Mouse (Mus musculus) embryonic facial prominence, embryonic 13.5 days (tissue): Measurements from ENCODE around the gene Nprl3. TPM values are rescaled to one million over a fixed set of nuclear protein-coding genes. Genes with fewer than 3 reads are reported as not detected.
"Not testable (repeated sequence)": the region's sequence is repeated elsewhere in the genome, so short reads cannot be mapped to it uniquely, and the experiment has no call there.

Source experiments
- ATAC-seq: fragments of 200-750 bp; cut with Nextera tagmentation; 2 replicates; pipeline ENCODE4 v1.8.0; 2017; ENCODE audit warnings: low read depth; ENCODE audit not compliant: insufficient number of reproducible peaks, insufficient read depth, low FRiP score, low TSS enrichment
- H3K27ac ChIP-seq: fragments of 300-500 bp; sonication (generic); 2 replicates; pipeline ENCODE4 v1.5.1; 2015; ENCODE audit warnings: moderate library complexity, mild to moderate bottlenecking, inconsistent platforms
- H3K27me3 ChIP-seq: fragments of 300-500 bp; sonication (generic); 2 replicates; pipeline ENCODE4 v1.6.1; 2015; ENCODE audit warnings: mild to moderate bottlenecking, inconsistent platforms
- H3K36me3 ChIP-seq: fragments of 300-500 bp; sonication (generic); 2 replicates; pipeline ENCODE4 v1.6.1; 2015; ENCODE audit warnings: mild to moderate bottlenecking, inconsistent platforms
- H3K4me1 ChIP-seq: fragments of 300-500 bp; sonication (generic); 2 replicates; pipeline ENCODE4 v1.6.1; 2015; ENCODE audit warnings: inconsistent platforms
- H3K4me2 ChIP-seq: fragments of 300-500 bp; sonication (generic); 2 replicates; pipeline ENCODE4 v1.6.1; 2015; ENCODE audit warnings: moderate library complexity, mild to moderate bottlenecking, inconsistent platforms
- H3K4me3 ChIP-seq: fragments of 300-500 bp; sonication (generic); 2 replicates; pipeline ENCODE4 v1.5.1; 2015; ENCODE audit warnings: mild to moderate bottlenecking, inconsistent platforms
- H3K9ac ChIP-seq: fragments of 300-500 bp; sonication (generic); 2 replicates; pipeline ENCODE4 v1.6.1; 2015; ENCODE audit warnings: mild to moderate bottlenecking, inconsistent platforms
- H3K9me3 ChIP-seq: fragments of 300-500 bp; sonication (generic); 2 replicates; pipeline ENCODE4 v1.6.1; 2016; ENCODE audit warnings: inconsistent platforms
- WGBS: fragments of 180-500 bp; shearing (Covaris S2); methylation state at CpG from one replicate; pipeline ENCODE4 v1.1.7; 2015; ENCODE audit warnings: mixed read lengths; 5-methylcytosine and 5-hydroxymethylcytosine counted together
- polyA plus RNA-seq: library from polyadenylated mRNA; unstranded; fragments of >200 nt; fragmentation: Nextera tagmentation; extraction: Ambion mirVana; gene quantifications from 2 replicates; pipeline ENCODE4 v1.2.1, GENCODE M21; 2015

Nprl3 gene
- polyA plus RNA-seq, 1 experiment from 2014 or later: 46.9 TPM

DNA sequence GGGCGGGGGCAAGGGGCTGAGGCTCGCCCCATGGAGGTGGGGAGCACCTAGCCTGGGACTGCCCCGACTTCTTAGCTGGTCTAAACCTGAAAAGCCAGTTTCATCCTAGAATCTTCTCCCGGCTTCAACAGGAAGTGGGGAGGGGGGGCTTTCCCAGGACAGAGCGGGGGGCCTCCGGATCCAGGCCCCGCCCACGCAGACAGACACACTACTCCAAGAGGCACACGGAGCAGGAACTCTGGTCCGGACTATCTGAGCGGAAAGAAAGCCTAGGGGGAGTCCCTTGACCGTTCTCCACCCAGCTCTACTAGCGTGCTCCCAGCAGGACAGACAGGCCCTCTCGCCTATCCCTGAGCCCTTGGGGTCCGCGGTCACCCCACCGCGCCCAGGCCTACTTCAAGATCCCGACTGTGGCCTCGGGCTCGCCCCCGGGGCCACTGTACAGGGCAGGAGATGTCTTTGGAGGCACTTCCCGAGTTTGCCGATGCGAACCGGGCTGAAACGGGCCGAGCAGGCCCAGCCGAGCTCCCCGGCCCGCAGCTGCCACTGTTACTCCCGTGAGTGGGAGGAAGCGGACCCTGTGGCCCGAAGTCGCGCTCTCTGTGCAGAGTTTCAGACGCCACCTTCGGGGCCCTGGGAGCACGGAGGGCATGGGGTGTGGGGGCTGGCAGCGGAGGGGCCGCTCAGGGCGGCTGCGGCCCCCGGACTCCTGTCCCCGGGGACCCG, 46.1 kb downstream of the Nprl3 start:
- Histone ChIP-seq H3K36me3 (0 out of 2 replicates have a peak, but pooled peaks cover under 1% of the 10 kb centered on the region), H3K9ac (peak overlapping the region; percentile 95), H3K4me3 (peak overlapping the region; percentile 76), H3K27me3 (peaks cover 11% of the 10 kb centered on the region), H3K27ac (peak overlapping the region; percentile 88), H3K4me1 (peaks cover 77% of the 10 kb centered on the region), H3K9me3 (no peaks in the 10 kb centered on the region), H3K4me2 (peak overlapping the region; percentile 81)
- under 1% methylated on average over 45 of the region's 46 CpGs for WGBS
- peak; percentile 57 for ATAC-seq

DNA sequence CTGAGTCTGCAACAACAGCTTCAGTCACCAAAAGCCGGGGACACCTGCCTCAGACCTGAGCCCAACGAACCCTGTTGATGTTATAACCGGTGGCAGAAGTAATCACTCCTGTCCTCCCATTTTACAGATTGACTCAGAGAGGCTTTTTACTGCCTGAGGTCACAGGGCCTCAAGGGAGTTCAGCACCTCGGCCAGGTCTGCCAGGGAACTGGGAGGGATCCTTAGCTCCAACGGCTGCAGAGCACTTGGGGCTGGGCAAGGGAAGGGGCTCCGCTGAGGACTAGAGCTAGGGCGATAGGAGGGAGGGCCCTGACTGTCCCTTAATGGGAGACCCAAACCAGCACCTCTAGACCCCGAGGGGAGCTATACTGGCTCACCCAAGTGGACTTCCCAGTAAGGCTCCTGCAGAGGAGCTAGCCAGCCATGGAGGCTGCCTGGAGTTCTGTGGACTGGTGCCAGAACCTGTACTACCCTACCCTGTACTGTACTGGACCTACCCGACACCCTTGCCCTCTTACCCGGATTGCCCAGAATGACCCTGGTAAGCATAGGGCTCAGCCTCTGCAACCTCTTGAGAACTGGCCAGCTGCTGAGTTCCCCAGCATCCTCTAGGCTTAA, 46.8 kb downstream of the Nprl3 start:
- peak; percentile 38; the same call in 1 of the 2 replicates for ATAC-seq
- Histone ChIP-seq H3K9me3 (no peaks in the 10 kb centered on the region), H3K36me3 (peaks cover 8% of the 10 kb centered on the region), H3K27me3 (peaks cover 11% of the 10 kb centered on the region), H3K4me1 (peaks cover 73% of the 10 kb centered on the region), H3K9ac (peak overlapping the region; percentile 95), H3K4me2 (peak overlapping the region; percentile 81), H3K4me3 (peak overlapping the region; percentile 76), H3K27ac (peak overlapping the region; percentile 88)
- WGBS: 29% methylated on average over 10 of the region's 10 CpGs

DNA sequence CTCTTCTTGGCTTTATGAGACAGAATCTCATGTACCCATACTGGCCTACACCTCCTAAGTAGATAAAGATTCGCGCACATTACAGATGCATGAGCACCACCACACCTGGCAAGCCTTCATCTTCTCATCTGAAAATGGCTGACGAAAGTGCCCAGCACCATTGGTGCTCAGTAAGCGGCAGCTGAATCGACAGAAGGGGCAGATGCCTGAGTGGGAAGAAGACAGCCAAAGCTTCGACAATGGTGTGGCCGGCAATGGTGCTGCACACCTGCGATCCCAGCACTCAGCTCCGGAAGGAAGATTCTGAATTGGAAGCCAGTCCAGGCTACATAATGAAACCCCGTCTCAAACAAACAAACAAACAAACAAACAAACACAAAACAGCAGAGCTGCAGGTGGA, 48.2 kb downstream of the Nprl3 start:
- ATAC-seq: no peak
- Histone ChIP-seq H3K27me3 (peaks cover 11% of the 10 kb centered on the region), H3K27ac (no peak overlapping the region), H3K9me3 (no peaks in the 10 kb centered on the region), H3K4me3 (no peak overlapping the region), H3K4me1 (peaks cover 58% of the 10 kb centered on the region), H3K36me3 (peaks cover 22% of the 10 kb centered on the region), H3K4me2 (0 out of 2 replicates have a peak overlapping the region, but pooled peaks have one; percentile 81), H3K9ac (no peak overlapping the region)
- 90% methylated on average over 10 of the region's 10 CpGs for WGBS

DNA sequence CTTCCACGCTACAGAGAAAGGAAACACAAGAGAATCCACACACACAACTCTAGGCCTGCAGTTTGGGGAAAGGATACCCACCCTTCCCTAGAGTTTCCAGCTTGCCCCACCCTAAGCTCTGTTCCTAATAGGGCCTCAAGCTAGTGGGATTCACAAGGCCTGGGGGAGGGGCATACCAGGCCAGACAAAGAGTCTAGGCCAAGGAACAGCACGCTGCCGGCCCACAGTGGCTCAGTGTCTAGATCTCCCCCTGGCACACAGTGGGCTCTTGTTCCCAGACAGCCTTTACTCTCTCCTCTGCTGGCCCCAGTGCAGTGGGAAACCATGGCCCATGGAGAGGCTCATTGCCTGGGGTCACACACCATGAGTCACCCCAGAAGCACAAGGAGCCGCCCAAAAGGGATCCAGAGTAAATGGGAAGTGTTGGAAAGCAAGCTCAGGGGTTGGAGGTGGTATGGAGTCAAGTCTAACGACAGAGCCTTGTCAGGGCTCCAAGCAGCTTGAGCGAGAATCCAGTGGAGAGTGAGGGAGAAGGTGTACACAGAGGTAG, 48.9 kb downstream of the Nprl3 start:
- no peak overlapping the region for H3K4me3 ChIP-seq
- H3K36me3 ChIP-seq: peaks cover 29% of the 10 kb centered on the region
- H3K9me3 ChIP-seq: no peaks in the 10 kb centered on the region
- peaks cover 9% of the 10 kb centered on the region for H3K27me3 ChIP-seq
- peaks cover 54% of the 10 kb centered on the region for H3K4me1 ChIP-seq
- peak overlapping the region; percentile 5; the same call in 1 of the 2 replicates for H3K4me2 ChIP-seq
- ATAC-seq: no peak
- WGBS: 41% methylated on average over 6 of the region's 6 CpGs
- H3K9ac ChIP-seq: peak overlapping the region; percentile 56; the same call in 1 of the 2 replicates
- peak overlapping the region; percentile 53; the same call in 1 of the 2 replicates for H3K27ac ChIP-seq

DNA sequence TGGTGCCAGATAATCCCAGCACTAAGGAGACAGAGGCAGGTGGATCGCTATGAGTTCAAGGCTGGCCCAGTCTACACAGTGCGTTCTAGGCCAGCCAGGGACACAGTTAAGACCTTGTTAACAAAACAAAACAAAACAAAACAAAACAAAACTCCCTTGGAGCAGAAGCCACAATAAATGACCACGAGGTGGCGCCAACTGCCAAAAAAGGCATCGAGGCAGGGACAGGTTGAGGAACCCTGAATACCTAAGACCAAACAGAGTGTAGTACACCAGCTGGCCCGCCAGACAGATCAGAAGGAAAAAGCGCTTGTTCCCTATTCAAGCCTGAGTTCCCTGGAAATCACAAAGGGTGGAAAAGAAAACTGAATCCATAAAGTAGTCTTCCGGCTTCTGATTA, 50.7 kb downstream of the Nprl3 start:
- Histone ChIP-seq H3K9ac (no peak overlapping the region; the same call in 1 of the 2 replicates), H3K4me1 (peaks cover 40% of the 10 kb centered on the region)

DNA sequence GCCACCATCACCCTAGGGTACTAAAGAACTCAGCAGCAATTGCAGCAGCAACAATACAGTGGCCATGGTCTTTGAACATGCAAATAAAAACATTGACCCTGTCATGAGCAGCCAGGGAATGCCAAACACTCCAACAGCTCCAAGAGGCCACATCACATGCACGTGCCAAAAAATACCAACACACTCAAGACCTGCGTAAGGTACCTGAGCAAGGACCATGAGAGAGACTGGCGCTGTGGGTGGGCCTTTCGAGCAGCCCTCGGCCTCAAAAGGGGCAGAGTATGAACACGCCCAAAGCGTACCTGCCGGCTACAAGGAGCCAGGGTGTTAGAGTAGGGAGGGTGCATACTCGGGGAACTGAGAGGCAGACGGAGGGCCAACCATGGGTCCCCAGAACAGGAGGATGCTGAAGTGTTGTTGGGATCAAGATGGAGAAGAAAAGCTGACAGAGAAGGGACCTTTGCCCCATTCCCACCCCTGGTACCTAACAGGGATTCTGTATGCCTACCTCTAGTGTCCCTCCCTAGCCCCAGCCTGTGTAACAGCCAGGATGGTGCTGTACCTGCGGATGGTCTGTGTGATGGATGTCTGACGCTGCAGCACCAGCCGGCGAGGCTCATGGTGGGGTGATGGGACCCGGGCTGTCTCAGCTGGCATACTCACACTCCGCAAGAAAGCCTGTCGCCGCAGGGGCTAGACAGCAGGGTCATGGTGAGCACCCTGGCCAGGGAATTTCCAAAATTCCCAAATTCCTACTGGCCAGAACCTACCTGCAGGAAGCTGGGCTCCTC, 51.9 kb downstream of the Nprl3 start:
- H3K4me2 ChIP-seq: no peak overlapping the region
- peaks cover 33% of the 10 kb centered on the region for H3K4me1 ChIP-seq
- no peak for ATAC-seq
- H3K36me3 ChIP-seq: peaks cover 59% of the 10 kb centered on the region
- H3K27ac ChIP-seq: no peak overlapping the region
- no peak overlapping the region for H3K4me3 ChIP-seq
- WGBS: 94% methylated on average over 18 of the region's 18 CpGs
- H3K9ac ChIP-seq: peak overlapping the region; percentile 51; the same call in 1 of the 2 replicates
- no peaks in the 10 kb centered on the region for H3K27me3 ChIP-seq
- no peaks in the 10 kb centered on the region for H3K9me3 ChIP-seq

More for the DNA sequence above, 50.7 kb downstream of the Nprl3 start:
- H3K36me3 ChIP-seq: peaks cover 46% of the 10 kb centered on the region
- H3K27me3 ChIP-seq: no peaks in the 10 kb centered on the region
- H3K4me2 ChIP-seq: no peak overlapping the region
- no peak for ATAC-seq
- no peak overlapping the region for H3K27ac ChIP-seq
- no peaks in the 10 kb centered on the region for H3K9me3 ChIP-seq
- H3K4me3 ChIP-seq: no peak overlapping the region
- 22% methylated on average over 8 of the region's 8 CpGs for WGBS

DNA sequence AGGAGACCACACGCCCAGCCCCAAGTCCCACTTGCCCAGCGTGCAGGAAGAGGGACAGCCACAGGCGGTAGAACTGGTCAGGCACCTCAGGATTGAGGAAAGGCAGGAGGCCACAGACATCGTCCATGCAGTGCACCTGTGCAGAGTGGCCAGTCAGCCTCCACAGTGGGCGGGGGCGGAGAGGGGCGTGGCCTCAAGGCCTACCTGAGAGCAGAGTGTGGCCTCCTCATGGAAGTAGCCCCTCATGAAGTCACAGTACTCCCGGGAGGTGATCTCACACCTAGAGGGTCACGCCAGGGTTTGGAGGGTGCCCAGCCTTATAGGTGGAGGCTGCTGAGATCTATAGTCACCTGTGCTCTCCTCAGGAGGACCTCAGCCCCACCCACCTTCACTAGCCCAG, 56.9 kb downstream of the Nprl3 start:
- no peak overlapping the region for H3K27ac ChIP-seq
- 85% methylated on average over 9 of the region's 9 CpGs for WGBS
- H3K4me1 ChIP-seq: peaks cover 11% of the 10 kb centered on the region
- H3K9me3 ChIP-seq: no peaks in the 10 kb centered on the region
- H3K9ac ChIP-seq: no peak overlapping the region
- peaks cover 85% of the 10 kb centered on the region for H3K36me3 ChIP-seq
- no peaks in the 10 kb centered on the region for H3K27me3 ChIP-seq
- H3K4me2 ChIP-seq: no peak overlapping the region
- no peak overlapping the region for H3K4me3 ChIP-seq
- peak; percentile 28; the same call in 1 of the 2 replicates for ATAC-seq

DNA sequence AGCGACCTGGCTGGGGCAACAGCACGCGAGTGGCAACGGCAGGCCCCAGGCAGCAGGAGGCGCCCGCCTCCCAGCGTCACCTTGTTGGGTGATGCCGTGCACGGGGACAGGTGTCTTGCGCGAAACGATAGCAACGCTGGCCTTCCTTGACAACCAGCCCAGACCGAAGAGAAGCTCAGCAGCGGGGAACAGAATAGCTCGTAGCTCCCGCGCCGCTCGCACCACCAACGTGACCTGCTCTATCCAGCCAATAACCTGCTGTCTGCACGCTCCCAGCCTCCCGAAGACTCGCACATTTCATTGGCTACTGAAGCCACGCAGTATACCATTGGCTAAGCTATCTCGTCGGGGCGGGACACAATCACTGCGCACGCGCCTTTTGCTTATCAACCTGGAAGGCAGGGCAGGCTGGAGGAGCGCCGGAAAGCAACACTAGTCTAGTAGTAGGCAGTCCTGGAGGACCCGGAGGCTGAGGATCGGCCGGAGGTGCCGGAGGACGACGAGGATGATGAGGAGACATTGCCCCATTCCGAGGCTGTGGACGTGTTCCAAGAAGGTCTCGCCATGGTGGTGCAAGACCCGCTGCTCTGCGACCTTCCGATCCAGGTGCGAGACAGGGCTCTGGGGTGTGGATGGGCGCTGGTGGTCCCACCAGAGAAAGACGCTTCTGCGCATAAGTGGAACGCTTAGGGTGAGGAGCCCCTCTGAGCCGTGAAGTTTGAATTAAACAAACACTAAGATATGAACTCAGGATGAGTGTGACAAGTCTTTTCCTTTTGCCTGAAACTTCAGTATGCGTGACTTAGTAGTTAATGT, 62.2 kb downstream of the Nprl3 start, which contains the start of gene Snrnp25:
Gene Snrnp25, plus strand, starts transcription at position 358 of the 816 bp plus-strand sequence.
- peak within 1 kb of the TSS; percentile 70 for H3K4me3 ChIP-seq
- peaks cover 16% of the 10 kb centered on the region for H3K4me1 ChIP-seq
- peaks cover 32% of the 10 kb centered on the region for H3K36me3 ChIP-seq
- H3K27ac ChIP-seq: peak within 1 kb of the TSS; percentile 22; the same call in 1 of the 2 replicates
- ATAC-seq: peak; percentile 100
- H3K9ac ChIP-seq: peak within 1 kb of the TSS; percentile 86
- WGBS: under 1% methylated on average over 52 of the region's 52 CpGs
- H3K4me2 ChIP-seq: peak within 1 kb of the TSS; percentile 81
- no peaks in the 10 kb centered on the region for H3K9me3 ChIP-seq
- no peaks in the 10 kb centered on the region for H3K27me3 ChIP-seq

DNA sequence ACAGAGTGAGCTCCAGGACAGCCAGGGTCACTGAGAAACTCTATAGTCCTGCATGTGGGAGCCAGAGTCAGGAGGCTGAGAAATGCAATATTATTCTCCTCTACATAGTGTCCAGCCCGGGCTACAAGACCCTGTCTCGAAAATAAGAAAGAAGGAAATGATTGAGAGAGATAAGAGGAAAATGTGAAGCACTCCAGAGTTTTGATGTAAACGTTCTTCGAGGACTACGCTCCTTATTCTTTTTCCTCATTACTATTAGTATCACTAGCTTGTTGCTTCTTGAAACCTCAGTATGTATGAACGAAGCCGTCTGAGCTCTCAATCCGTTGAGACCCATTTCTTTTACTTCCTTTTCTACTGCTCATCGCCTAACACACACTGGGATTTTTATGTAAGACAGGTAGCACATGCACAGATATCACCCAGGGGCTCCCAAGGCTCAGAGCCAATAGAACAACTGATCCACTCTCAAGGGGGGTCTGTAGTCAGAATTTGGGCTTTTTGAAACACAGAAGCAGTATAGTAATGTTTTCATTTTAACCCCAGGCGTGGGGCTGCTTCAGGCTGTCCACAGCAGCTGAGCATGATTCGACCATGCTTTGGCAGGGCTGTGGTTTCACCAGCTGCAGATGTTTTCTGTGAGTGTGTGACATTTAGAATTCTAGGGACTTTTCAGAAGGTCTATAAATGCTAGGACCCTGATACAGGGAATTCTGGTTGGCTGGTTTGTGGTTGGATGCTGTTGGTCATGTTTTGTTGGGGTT, 65.4 kb downstream of the Nprl3 start:
- Histone ChIP-seq H3K27ac (no peak overlapping the region), H3K4me2 (no peak overlapping the region), H3K4me1 (peaks cover 16% of the 10 kb centered on the region), H3K27me3 (peaks cover 5% of the 10 kb centered on the region; the same call in 1 of the 2 replicates), H3K36me3 (peaks cover under 1% of the 10 kb centered on the region; the same call in 1 of the 2 replicates), H3K9me3 (no peaks in the 10 kb centered on the region), H3K4me3 (no peak overlapping the region), H3K9ac (no peak overlapping the region)
- WGBS: 73% methylated on average over 11 of the region's 11 CpGs
- ATAC-seq: no peak

DNA sequence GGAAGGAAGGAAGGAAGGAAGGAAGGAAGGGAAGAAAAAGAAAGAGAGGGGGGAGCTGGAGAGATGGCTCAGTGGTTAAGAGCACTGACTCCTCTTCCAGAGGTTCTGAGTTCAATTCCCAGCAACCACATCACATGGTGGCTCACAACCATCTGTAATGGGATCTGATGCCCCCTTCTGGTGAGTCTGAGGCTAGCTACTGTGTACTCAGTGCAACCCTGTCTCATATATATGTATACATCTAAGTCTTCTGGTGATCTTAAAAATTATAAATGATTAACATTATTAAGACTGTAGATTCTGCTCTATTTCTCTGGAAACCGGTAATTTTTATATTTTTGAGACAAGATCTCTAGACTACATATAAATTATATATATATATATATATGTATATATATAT, 66.5 kb downstream of the Nprl3 start:
- H3K9ac ChIP-seq, ATAC-seq, H3K4me3 ChIP-seq, H3K27ac ChIP-seq, H3K9me3 ChIP-seq, H3K4me2 ChIP-seq, H3K27me3 ChIP-seq, H3K36me3 ChIP-seq, H3K4me1 ChIP-seq: not testable (repeated sequence)
- WGBS: 79% methylated on average over 1 of the region's 1 CpGs
